Mouse (Mus musculus) spleen, adult 12 weeks (tissue): ENCODE data around the gene Clca3a1.
"Not testable (repeated sequence)": the region's sequence is repeated elsewhere in the genome, so short reads cannot be mapped to it uniquely, and the experiment has no call there.

ENCODE experiments used
- DNase-seq: peaks from one replicate; pipeline ENCODE4 v3.0.0; 2022; ENCODE audit warnings: low spot score

The Clca3a1 gene

DNA sequence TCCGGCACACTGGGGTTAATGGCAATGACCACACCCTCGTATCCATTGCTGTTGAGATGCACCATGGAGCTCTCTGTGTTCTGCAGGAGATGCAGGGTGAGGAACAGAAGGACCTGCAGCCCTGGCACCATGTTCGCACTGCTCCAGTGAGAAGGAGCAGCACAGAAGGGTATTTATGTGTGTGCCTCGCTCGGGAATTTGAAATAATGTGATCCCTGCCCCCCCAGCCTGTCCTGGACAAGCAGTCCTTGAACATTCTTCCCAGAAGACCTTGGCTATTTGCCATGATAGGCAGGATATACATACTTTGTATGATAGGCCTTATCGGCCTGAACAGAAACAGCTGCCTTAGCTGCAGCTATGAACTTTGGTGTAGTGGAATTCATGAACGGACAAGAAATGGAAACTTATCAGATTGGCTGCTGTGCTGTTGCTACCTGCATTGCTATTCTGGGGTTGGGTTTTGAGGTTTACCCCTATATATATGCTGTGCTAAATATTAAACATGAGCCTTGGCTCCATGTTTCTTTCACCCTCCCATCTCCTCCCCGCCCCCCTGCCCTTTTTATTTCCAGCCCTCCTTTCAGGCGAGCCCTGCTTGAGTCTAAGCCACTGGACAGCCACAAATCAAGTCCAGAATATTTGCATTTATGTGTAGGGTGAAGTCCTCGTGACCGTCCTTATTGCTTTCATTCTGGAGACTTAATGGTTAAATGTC is at the start of gene Clca3a1:
Clca3a1 (minus strand) TSS at position 386 of the 718 bp plus-strand sequence.
- peak; percentile 52 for DNase-seq

DNA sequence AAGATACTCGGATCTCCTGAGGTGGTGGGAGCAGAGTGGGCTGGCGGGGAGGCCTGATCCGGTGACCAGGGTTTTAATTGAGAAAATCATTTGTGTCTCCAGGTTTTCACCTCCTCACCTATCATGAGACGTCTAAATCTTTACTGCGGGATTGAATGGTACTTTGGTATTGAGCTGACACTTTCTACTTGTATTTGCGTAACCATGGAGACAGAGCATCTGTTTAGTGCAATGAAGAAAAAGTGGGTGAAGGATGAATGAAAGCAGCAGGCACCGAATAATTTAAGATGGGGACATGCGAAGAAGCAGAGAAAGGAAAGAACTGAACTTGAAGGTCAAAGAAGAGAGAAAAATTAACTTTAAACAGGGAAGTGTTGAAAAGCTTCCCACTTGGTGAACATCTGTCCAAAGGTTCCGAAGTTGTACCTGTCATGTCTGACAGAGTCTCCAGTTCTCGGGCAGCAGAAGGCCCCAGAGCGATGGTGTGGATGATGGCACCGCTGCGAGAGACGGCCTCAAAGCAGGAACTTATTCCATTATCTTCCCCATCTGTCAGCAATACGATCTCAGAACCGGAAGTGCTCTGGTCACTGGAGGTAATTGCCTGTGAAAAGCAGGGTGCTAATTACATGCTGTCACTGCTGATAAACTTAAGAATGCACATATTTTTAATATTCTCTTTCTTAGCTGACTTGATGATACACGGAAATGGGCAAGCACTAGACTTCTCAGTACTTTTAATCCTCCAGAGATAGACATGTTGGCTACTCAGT is 47.6 kb upstream of the Clca3a1 start:
- not testable (repeated sequence) for DNase-seq

DNA sequence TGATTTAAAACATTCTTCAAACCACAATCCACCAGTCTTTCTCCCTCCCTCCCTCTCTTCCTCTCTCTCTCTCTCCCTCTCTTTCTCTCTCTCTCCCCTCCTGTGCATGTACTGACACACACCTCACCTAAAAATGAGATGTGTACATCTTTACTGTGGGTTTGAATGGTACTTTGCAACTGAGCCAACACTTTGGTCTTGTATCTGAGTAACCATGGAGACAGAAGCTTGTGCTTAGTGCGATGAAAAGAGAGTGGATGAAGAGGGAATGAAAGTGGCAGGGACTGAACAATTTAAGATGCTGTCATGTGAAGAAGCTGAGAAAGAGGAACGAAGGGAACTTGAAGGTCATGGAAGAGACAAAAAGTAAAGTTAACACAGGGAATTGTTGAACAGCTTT is 45.8 kb upstream of the Clca3a1 start:
- DNase-seq, result not testable (repeated sequence)

DNA sequence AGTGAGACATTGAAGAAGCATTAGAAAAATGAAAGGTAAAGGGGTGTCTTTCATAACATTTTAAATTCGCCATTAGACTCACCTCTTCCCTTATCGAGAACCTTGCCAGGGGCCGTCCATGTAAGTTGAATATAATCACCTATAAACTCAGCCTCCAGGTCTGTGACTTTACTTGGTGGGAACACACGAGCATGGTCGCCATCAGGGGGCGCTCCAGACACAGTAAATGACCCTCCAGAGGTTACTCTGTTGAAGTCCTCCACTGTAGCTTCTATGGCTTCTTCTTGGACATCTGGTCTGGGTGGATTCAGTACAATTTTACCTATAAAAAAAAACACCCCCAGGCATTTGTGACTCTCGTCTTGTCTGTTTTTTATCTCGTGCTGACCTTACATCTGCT is 41.1 kb upstream of the Clca3a1 start:
- peak; percentile 19 for DNase-seq

DNA sequence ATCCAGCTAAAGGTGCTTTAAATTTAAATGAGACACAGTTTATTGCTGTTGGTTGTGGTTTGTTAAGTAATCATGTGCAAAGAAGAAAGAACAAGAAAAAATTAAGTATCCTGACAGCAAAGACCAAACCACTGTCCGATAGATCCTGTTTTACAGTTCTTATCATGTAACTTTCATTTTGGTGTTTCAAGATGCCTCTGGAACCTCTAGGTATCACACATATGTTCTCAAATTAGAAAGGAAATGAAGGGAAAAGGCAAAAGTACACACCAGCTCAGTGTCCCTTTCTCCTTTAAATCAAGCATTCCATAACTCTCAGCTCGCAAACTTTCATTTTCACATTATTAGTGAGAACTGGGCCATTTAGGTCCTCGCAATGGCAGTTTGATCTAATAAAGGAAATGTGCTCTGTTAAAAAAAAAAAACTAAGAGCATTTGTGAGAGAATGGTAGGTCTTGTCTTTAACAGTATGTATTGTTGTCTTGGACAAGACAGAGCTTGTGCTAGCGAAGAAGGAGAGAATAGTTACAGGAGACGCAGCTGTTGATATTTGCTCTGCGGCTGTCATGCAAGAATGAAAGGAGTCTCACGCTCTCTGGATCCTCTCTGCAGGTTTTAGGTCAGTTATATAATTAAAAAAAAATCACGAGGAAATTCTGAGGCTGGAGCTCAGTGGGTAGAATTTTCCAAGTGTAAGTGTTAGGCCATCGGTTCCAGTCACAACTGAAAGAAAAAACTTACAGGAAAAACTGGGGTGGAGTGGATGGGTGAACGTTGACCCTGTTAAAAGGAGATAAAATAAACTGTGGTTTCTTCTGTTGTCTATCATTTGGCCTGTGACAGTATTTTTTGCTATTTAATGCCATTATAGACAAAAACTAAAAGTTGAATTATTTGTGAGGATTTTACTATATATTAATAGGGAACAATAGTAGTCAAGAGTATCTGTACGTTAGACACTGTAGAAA is 24.7 kb upstream of the Clca3a1 start:
- no peak for DNase-seq

DNA sequence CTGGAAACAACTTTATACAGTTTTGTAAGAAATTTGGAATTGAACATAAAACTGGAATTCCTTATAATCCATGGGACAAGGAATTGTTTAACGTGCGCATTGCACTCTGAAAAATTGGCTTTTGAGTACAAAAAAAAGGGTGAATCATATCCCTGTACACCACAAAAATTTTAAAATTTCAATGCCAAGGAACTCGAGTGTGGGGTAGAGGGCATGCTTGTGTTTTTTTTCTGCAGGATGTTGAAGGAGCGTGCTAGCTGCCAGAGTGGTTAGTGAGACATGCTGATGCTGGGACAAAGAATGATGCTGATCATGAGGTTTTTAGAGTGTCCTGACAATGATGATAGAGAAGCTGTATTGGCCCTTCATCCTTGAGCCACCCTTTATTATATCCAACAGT is 4.4 kb upstream of the Clca3a1 start:
- no peak for DNase-seq

DNA sequence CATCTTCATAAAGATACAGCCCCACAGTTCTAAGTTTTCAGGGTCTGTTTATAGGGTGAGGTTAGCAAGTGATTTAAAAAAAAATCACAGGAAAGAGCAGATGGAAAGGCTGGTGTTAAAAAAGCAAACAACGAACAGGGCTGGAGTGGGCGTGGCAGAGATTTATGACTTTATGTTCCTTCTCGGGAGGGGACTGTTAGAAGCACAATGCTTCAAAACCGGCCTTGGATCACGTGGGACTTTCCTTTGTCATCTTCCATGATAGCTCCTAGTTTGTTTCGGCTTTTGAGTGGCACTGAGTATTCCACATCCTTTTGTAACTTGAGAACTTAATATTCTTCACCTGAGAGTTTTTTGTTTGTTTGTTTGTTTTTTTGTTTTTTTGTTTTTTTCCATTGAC is 677 bp upstream of the Clca3a1 start:
- no peak for DNase-seq

DNA sequence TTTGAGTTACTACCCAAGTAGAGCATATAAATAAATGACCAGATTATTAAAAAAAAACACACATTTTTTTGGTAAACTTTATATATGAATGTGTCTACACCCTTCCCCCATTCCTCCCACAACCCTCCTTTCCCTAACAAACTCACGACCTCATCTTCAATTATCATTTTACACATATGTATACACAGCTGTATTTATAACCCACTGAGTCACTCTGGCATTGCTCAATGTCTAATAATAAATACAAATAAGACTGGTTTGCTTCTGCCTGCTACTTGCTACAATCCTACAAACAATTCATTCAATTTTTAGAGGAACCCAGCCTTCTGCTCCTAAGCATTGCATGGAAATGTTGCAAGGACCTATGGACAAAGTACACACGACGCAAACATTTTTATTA is 1.1 kb downstream of the Clca3a1 start:
- DNase-seq, result no peak

DNA sequence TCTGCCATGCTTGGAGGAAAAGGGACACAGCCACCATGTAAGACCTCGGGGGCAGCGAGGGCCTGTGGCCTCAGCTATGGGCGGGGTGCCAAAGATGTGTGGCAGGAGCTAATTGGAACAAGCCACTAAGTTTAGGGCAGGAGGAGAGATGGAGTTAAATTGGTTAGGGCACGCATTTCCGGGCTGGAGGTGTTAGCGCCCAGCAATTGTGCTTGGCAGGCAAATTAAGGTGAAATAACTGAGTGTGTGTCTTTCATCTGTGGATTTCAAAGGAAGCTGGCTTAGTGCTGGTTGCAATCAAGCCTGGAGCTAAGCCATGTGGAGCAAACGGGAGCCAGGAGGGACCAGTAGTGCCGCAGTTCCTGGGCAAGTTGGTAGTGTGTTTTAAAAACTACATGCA is 4.7 kb downstream of the Clca3a1 start:
- DNase-seq, result not testable (repeated sequence)

DNA sequence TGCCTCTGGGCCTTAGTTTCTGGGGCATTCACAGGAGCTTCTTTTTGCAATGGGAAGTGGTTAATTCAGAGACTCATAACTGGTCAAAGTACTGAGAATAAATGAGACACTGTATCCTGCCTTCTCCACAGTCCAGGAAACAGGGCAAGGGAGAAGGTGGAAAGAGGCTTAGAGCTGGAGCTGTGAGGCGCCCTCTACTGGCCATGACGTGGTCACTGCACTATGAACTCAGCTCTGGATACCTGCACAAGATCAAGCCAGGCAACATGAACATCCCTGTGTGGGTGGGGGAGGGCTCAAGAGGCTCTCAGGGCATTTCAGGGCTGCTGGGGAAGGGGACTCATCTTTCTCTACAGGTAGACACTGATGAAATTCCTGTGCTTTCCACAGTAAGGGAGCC is 7.7 kb downstream of the Clca3a1 start:
- DNase-seq, result peak; percentile 15

DNA sequence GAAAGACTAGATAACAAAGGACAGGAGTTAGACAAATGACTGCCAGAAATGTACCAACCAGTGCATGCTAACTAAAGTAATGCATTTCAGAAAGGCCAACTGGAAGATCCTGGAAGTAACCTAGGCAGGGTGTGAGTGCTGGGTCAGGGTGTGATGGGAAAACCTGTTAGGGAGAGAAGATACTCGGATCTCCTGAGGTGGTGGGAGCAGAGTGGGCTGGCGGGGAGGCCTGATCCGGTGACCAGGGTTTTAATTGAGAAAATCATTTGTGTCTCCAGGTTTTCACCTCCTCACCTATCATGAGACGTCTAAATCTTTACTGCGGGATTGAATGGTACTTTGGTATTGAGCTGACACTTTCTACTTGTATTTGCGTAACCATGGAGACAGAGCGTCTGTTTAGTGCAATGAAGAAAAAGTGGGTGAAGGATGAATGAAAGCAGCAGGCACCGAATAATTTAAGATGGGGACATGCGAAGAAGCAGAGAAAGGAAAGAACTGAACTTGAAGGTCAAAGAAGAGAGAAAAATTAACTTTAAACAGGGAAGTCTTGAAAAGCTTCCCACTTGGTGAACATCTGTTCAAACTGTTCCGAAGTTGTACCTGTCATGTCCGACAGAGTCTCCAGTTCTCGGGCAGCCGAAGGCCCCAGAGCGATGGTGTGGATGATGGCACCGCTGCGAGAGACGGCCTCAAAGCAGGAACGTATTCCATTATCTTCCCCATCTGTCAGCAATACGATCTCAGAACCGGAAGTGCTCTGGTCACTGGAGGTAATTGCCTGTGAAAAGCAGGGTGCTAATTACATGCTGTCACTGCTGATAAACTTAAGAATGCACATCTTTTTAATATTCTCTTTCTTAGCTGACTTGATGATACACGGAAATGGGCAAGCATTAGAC is 11.5 kb downstream of the Clca3a1 start:
- not testable (repeated sequence) for DNase-seq

DNA sequence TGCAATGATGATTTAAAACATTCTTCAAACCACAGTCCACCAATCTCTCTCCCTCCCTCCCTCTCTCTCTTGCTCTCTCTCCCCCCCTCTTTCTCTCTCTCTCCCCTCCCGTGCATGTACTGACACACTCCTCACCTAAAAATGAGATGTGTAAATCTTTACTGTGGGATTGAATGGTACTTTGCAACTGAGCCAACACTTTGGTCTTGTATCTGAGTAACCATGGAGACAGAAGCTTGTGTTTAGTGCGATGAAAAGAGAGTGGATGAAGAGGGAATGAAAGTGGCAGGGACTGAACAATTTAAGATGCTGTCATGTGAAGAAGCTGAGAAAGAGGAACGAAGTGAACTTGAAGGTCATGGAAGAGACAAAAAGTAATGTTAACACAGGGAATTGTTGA is 13.1 kb downstream of the Clca3a1 start:
- DNase-seq, result not testable (repeated sequence)

DNA sequence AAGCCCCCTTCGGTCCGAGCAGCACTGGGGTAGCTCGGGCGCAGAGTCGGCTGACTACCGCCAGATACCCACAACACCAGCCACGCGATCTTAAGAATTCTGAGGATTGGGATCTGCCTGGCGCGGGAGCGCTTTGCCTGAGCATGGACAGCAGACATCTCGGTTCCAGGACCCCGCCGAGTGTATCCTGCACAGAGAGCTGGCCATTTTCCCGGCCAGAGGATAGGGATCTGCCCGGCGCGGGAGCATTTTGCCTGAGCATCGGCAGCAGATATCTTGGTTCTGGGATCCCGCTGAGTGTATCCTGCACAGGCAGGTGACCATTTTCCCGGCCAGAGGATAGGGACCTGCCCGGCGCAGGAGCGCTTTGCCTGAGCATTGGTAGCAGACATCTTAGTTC is 22.4 kb downstream of the Clca3a1 start:
- DNase-seq, result not testable (repeated sequence)

DNA sequence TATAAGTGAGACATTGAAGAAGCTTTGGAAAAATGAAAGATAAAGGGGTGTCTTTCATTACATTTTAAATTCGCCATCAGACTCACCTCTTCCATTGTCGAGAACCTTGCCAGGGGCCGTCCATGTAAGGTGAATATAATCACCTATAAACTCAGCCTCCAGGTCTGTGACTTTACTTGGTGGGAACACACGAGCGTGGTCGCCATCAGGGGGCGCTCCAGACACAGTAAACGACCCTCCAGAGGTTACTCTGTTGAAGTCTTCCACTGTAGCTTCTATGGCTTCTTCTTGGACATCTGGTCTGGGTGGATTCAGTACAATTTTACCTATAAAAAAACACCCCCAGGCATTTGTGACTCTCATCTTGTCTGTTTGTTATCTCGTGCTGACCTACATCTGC is 23.9 kb downstream of the Clca3a1 start:
- no peak for DNase-seq

DNA sequence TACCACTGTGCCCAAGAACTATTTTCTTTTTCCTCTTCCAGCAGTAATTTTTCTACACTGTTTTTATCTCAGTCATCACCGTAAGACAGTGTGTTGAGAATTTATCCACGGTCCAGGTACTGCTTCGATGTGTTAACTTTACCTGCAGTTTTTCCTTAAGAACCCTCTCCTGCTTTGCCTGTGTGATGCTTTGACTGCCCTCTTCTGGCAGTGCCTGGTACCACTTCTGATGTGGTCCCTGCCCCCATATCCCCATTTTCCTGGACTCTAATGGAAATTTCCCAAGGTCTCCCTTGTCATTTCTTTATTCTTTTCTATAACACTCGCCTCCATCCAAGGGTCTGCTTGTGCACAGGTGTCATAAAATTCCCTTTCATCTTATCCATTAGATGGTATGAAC is 37.3 kb downstream of the Clca3a1 start:
- DNase-seq, result peak; percentile 58

DNA sequence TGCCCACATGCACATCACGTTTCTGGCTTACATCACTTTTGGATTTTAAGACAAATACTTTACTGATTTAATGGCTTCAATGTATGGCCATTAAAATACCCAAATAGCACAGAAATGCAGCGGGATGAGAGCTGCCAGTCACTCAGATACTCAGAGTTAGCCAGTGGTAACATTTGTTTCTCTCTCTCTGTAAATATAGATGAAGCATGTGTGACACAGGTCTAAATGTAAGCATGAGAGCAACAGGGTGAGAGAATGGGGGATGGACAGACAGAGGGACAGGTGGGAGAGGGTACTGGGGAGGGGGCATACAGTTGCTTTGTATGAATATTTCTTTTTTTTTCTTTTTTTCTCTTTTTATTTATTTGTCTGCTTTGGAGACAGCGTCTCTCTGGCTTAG is 38.2 kb downstream of the Clca3a1 start:
- DNase-seq, result not testable (repeated sequence)

DNA sequence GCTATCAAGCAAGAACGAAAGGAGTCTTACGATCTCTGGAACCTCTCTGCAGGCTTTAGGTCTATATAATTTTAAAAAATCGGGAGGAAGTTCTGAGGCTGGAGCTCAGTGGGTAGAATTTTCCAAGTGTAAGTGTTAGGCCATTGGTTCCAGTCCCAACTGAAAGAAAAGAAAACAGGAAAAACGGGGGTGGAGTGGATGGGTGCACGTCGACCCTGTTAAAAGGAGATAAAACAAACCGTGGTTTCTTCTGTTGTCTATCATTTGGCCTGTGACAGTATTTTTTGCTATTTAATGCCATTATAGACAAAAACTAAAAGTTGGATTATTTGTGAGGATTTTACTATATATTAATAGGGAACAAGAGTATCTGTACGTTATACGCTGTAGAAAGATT is 38.9 kb downstream of the Clca3a1 start:
- no peak for DNase-seq

DNA sequence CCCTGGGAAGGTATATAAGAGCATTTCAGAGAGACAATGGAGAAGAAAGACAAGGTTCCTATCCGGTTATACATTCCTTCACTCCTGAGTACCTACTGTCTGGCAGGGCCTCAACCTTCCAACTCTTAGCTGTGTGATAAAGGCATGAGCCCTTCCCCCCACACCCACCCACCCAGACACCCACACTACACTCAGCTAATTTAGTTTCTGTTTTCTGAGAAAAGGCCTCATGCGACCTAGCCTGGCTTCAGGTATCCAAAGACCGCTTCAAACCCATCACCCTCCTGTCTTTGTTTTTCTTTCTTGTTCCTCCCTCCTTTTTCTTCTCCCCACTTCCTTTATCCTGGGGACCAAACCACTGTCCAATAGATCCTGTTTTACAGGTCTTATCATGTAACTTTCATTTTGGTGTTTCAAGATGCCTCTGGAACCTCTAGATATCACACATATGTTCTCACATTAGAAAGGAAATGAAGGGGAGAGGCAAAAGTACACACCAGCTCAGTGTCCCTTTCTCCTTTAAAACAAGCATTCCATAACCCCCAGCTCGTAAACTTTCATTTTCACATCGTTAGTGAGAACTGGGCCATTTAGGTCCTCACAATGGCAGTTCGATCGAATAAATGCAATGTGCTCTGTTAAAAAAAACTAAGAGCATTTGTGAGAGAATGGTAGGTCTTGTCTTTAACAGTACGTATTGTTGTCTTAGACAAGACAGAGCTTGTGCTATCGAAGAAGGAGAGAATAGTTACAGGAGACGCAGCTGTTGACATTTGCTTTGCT is 39.5 kb downstream of the Clca3a1 start:
- peak; percentile 14 for DNase-seq

DNA sequence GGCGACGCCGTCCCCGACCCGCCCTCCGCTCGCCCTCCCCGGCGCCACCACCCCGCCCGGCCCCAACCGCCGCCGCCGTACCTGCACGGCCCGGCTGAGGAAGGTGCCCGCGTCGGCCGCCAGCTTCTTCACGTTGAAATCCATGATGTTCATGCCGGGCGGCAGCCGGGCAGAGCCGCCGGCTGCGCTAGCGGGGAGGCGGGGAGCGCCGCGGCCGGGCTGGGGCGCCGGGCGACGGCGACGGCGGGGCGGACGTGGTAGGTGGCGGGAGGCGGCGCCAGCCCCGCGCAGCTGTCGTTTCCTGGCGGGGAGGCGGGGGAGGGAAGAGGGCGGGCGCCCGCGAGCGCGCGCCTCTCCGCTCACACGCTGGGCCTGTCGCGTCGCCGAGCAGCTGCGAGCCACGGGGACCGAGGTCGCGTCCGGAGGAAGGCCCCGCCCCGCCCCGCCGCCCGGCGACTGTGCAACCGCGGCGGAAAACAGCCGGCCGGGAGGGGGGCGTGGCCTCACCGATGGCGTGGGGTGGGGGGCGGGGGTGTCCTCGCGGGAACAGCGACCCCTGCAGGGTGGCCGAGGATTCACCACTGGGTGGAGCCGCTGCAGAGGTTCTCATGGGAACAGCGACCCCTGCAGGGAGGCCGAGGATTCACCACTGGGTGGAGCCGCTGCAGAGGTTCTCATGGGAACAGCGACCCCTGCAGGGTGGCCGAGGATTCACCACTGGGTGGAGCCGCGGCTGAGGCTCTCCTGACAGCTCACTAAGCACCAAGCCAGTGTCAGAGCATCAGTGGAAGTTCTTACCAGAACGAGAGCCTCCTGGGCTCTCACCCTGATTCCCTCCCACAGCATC is 40.7 kb downstream of the Clca3a1 start, which contains the start of gene Sh3glb1:
Sh3glb1 (minus strand) TSS at position 435 of the 847 bp plus-strand sequence.
- DNase-seq, result peak; percentile 98
